Mouse (Mus musculus) forebrain, embryonic 12.5 days (tissue): ENCODE data around the gene Traf3. TPM values are rescaled to one million over a fixed set of nuclear protein-coding genes. Genes with fewer than 3 reads are reported as not detected.

Source experiments
- ATAC-seq: fragments of 200-750 bp; cut with Nextera tagmentation; 2 replicates; pipeline ENCODE4 v1.8.0; 2017; ENCODE audit warnings: moderate TSS enrichment; ENCODE audit not compliant: low FRiP score
- H3K27ac ChIP-seq: fragments of 300-500 bp; sonication (generic); 2 replicates; pipeline ENCODE4 v1.5.1; 2016; ENCODE audit warnings: mild to moderate bottlenecking
- H3K27me3 ChIP-seq: fragments of 300-500 bp; sonication (generic); 2 replicates; pipeline ENCODE4 v1.6.1; 2016; ENCODE audit warnings: mild to moderate bottlenecking
- H3K36me3 ChIP-seq: fragments of 300-500 bp; sonication (generic); replicated peaks from 2 replicates; pipeline ENCODE4 v1.6.1; 2016; ENCODE audit warnings: mild to moderate bottlenecking
- H3K4me1 ChIP-seq: fragments of 300-500 bp; sonication (generic); 2 replicates; pipeline ENCODE4 v1.6.1; 2016
- H3K4me2 ChIP-seq: fragments of 300-500 bp; sonication (generic); 2 replicates; pipeline ENCODE4 v1.6.1; 2016; ENCODE audit warnings: mild to moderate bottlenecking, moderate library complexity
- H3K4me3 ChIP-seq: fragments of 300-500 bp; sonication (generic); replicated peaks from 2 replicates; pipeline ENCODE4 v1.5.1; 2016; ENCODE audit warnings: mild to moderate bottlenecking
- H3K9ac ChIP-seq: fragments of 300-500 bp; sonication (generic); 2 replicates; pipeline ENCODE4 v1.6.1; 2016; ENCODE audit warnings: mild to moderate bottlenecking
- H3K9me3 ChIP-seq: fragments of 300-500 bp; sonication (generic); 2 replicates; pipeline ENCODE4 v1.6.1; 2016
- WGBS: fragments of 180-500 bp; shearing (Covaris S2); methylation state at CpG from one replicate; pipeline ENCODE4 v1.1.7; 2016; 5-methylcytosine and 5-hydroxymethylcytosine counted together
- polyA plus RNA-seq: library from polyadenylated mRNA; unstranded; fragments of >200 nt; fragmentation: Nextera tagmentation; extraction: Ambion mirVana; gene quantifications from 2 replicates; pipeline ENCODE4 v1.2.1, GENCODE M21; 2016

Gene Traf3
- polyA plus RNA-seq, 1 experiment from 2014 or later: 25.5 TPM

DNA sequence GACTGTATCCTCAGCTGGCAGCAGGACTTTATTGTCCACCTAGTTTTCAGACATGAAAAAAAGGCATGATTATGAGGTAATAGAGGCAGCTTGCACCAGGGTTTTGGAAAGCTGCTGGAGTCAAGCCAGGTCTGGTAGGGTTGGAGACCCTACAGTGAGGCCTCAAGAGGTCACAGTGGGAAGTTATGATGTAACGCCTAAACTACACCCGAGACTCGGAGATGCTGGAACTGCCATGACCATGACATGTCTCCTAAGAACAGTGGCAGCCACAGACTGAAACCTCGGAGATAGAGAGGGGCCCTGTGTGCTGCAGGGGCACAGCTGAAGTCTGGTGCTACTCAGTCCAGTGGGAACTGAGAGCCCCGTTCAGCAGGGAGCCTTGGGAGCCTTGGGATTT is 18.3 kb downstream of the Traf3 start, which contains the start of gene 4930595D18Rik:
Gene 4930595D18Rik (minus strand): TSS at position 16 of the 400 bp plus-strand sequence.
- Histone ChIP-seq H3K4me2 (no peak within 1 kb of the TSS), H3K4me1 (peaks cover 8% of the 10 kb centered on the region), H3K27ac (no peak within 1 kb of the TSS), H3K27me3 (no peaks in the 10 kb centered on the region), H3K9me3 (no peaks in the 10 kb centered on the region), H3K4me3 (no peak within 1 kb of the TSS), H3K36me3 (no peaks in the 10 kb centered on the region), H3K9ac (no peak within 1 kb of the TSS)
- no peak for ATAC-seq
- whole genome bisulfite sequencing: 89% methylated on average over 5 of the region's 5 CpGs

DNA sequence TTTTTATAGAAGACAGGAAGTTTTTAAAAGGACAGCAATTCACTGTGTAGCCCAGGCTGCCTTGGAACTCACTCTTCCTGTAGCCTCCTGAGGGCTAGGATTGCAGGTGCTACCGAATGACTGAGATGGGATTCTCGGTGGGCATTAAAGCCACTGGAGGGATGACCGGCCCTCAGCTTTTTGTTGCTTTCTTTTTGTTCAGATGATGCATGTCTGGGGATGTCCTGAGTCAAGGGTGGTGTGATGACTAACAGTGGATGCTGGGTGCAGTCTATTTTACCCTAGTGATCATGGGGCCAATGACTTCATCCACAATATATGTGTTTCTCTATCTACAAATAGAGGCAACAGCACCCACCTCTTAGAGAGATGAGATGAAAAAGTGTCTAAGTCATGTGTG is 20.8 kb downstream of the Traf3 start:
- H3K36me3 ChIP-seq: no peaks in the 10 kb centered on the region
- H3K27me3 ChIP-seq: no peaks in the 10 kb centered on the region
- H3K9ac ChIP-seq: no peak overlapping the region
- 93% methylated on average over 3 of the region's 3 CpGs for WGBS
- no peak overlapping the region for H3K4me2 ChIP-seq
- ATAC-seq: no peak
- H3K4me1 ChIP-seq: peaks cover 8% of the 10 kb centered on the region
- no peaks in the 10 kb centered on the region for H3K9me3 ChIP-seq
- no peak overlapping the region for H3K4me3 ChIP-seq
- H3K27ac ChIP-seq: no peak overlapping the region

DNA sequence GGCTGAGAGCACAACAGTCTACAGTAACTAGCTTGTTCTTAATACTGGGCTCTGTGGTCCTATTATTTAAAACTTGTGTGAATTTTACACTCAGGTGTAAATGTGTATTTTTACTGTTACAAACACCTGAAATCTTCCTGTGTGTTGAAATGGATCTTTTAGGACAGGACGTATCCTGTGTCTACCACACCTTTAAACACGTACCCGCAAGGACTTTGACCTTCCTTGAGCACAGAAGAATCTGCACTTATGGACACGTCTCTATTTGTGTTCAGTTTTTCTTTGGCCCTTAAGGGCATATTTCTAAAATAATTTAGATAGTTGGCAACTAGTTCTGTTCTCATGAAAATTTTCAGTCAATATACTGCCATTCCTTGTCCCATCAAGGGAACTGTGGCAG is 22.1 kb downstream of the Traf3 start:
- no peaks in the 10 kb centered on the region for H3K9me3 ChIP-seq
- no peak overlapping the region for H3K27ac ChIP-seq
- no peak overlapping the region for H3K9ac ChIP-seq
- no peak overlapping the region for H3K4me2 ChIP-seq
- peaks cover 17% of the 10 kb centered on the region for H3K4me1 ChIP-seq
- H3K4me3 ChIP-seq: no peak overlapping the region
- ATAC-seq: no peak
- no peaks in the 10 kb centered on the region for H3K36me3 ChIP-seq
- no peaks in the 10 kb centered on the region for H3K27me3 ChIP-seq
- WGBS: 96% methylated on average over 4 of the region's 4 CpGs

DNA sequence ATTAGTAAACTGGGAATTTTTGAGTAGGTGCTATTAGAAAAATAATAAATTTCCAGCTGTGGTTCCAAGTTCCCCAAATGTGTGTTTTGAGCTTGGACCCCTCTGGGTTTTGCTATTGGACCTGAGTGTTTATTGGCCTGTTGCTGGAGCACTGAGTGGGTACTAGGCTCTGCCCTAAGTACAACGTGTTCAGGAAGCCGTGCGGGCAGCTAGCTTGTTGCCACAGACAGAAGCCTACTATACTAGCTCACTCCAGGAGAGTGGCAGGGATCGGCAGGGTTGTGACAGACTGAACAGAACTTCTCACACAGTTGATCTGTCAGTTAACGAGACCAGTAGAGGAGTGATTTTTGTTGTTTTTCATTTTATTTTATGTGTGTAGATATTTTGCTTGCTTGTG is 24.2 kb downstream of the Traf3 start:
- Histone ChIP-seq H3K36me3 (no peaks in the 10 kb centered on the region), H3K9ac (no peak overlapping the region), H3K4me3 (no peak overlapping the region), H3K27me3 (no peaks in the 10 kb centered on the region), H3K4me2 (no peak overlapping the region), H3K9me3 (no peaks in the 10 kb centered on the region), H3K27ac (no peak overlapping the region), H3K4me1 (peaks cover 26% of the 10 kb centered on the region)
- ATAC-seq: no peak
- WGBS: 83% methylated on average over 5 of the region's 5 CpGs

DNA sequence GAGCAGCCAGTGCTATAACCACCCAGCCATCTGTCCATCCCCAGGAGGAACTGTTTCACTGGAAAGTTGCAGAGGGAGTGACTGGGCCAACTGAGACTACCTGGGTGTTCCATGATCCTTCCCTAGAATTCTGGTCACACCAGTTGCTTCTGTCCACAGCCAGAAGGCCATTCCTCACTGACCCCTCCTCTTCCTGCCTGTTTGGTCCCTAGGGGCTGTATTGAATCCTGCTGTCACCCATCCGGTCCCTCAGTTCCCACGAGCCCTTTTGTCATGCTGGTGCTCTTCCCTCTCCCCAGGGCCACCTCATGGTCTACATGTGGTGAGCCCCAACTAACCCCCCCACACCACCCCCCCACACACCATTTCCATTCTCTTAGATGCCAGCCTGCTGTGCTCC is 24.7 kb downstream of the Traf3 start:
- H3K27ac ChIP-seq: no peak overlapping the region
- WGBS: 86% methylated on average over 2 of the region's 2 CpGs
- no peak for ATAC-seq

DNA sequence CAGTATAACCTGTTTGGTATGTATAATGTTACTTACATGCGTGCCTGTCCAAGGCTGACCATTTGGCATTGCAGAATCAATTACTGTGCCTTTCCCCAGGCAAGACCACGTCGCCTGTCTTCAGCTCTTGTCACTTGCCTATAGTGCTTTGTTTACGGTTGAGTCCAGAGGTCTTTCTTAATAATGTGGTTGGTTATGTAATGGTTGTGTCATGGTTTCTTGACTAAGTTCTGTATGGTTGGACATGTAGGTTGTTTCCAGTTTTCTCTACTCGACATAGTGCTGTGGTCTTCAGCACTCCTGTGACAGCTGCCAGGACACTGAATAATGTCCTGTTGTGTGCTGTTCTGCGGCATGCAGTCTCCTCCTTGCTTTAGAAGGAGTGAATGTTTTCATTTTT is 26.6 kb downstream of the Traf3 start:
- 86% methylated on average over 6 of the region's 6 CpGs for WGBS
- no peaks in the 10 kb centered on the region for H3K27me3 ChIP-seq
- no peak overlapping the region for H3K27ac ChIP-seq
- no peak overlapping the region for H3K4me3 ChIP-seq
- H3K4me2 ChIP-seq: no peak overlapping the region
- H3K4me1 ChIP-seq: peaks cover 22% of the 10 kb centered on the region
- no peaks in the 10 kb centered on the region for H3K9me3 ChIP-seq
- no peak overlapping the region for H3K9ac ChIP-seq
- no peaks in the 10 kb centered on the region for H3K36me3 ChIP-seq
- ATAC-seq: no peak

More for the DNA sequence above, 24.7 kb downstream of the Traf3 start:
- Histone ChIP-seq H3K27me3 (no peaks in the 10 kb centered on the region), H3K36me3 (no peaks in the 10 kb centered on the region), H3K9me3 (no peaks in the 10 kb centered on the region), H3K4me2 (no peak overlapping the region), H3K4me1 (peaks cover 22% of the 10 kb centered on the region), H3K9ac (no peak overlapping the region), H3K4me3 (no peak overlapping the region)

DNA sequence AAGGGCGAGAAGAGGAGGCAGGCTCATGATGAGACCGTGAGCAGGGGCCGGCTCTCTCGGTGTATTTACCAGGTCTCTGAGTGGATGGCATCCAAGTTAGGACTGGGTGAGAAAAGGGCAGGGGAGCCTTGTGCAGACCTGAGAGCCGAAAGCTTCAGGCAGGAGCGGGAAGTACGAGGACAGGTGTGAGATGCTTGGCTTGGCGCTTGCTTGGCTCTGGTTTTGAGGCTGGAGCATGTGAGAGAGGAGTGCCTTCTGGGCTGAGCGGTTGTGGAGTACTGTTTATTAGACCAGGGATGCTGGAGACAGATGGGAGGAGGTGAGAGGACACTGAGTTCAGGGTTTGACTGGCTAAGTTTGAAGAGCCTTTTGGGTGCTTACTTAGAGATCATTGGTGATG is 27.2 kb downstream of the Traf3 start:
- H3K9ac ChIP-seq: no peak overlapping the region
- no peak overlapping the region for H3K4me2 ChIP-seq
- peak overlapping the region; percentile 61 for H3K27ac ChIP-seq
- no peak for ATAC-seq
- WGBS: 79% methylated on average over 9 of the region's 9 CpGs
- no peaks in the 10 kb centered on the region for H3K9me3 ChIP-seq
- H3K27me3 ChIP-seq: no peaks in the 10 kb centered on the region
- H3K4me3 ChIP-seq: no peak overlapping the region
- H3K4me1 ChIP-seq: peaks cover 22% of the 10 kb centered on the region
- H3K36me3 ChIP-seq: no peaks in the 10 kb centered on the region

DNA sequence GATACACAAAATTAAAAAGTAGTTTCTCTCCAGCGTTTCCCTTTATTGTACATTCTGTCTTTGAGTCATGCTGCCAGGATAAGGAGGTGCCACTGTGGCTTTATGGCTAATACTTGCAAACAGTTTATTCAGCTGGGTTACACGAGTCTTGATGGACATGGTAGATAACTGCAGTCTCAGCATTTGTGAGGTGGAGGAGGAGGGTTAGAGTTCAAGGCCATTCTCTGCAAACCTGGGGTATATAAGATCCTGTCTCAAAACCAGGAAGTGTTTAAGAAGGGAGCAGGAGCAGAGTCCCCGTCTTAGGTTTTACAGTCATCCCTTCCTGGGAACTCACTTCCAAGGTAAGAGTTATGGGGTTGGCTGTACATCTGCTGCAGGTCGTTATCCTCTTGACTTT is 30.4 kb downstream of the Traf3 start:
- H3K36me3 ChIP-seq: 0 out of 2 replicates have a peak, but pooled peaks cover 3% of the 10 kb centered on the region
- WGBS: 90% methylated on average over 4 of the region's 4 CpGs
- H3K9ac ChIP-seq: no peak overlapping the region
- H3K27me3 ChIP-seq: no peaks in the 10 kb centered on the region
- no peaks in the 10 kb centered on the region for H3K9me3 ChIP-seq
- no peak overlapping the region for H3K4me3 ChIP-seq
- peaks cover 22% of the 10 kb centered on the region for H3K4me1 ChIP-seq
- ATAC-seq: no peak
- no peak overlapping the region for H3K4me2 ChIP-seq
- H3K27ac ChIP-seq: no peak overlapping the region

DNA sequence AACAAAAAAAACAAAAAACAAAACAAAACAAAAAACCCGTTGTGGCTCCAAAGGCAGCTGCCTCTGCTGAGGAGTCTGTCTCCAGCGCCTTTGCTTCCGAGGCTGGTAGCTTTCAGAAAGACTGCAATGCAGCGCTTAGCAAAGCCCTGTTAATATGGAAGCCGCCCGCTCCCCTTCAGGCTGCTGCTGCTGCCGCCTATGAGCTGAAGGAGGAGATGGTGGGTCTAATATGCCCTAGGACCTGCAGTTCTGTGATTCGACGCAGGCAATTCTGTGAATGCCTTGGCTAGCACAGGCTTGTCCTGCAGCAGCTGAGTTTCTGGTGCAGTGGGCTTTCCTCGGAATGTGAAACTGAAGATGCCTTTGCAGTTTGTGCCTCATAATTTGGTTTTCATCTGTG is 36.9 kb downstream of the Traf3 start:
- H3K27me3 ChIP-seq: no peaks in the 10 kb centered on the region
- H3K4me2 ChIP-seq: no peak overlapping the region
- 67% methylated on average over 10 of the region's 10 CpGs for WGBS
- H3K36me3 ChIP-seq: 0 out of 2 replicates have a peak, but pooled peaks cover 3% of the 10 kb centered on the region
- peak overlapping the region; percentile 65; the same call in 1 of the 2 replicates for H3K27ac ChIP-seq
- H3K4me3 ChIP-seq: no peak overlapping the region
- no peak overlapping the region for H3K9ac ChIP-seq
- H3K9me3 ChIP-seq: no peaks in the 10 kb centered on the region
- peaks cover 6% of the 10 kb centered on the region for H3K4me1 ChIP-seq
- ATAC-seq: no peak

DNA sequence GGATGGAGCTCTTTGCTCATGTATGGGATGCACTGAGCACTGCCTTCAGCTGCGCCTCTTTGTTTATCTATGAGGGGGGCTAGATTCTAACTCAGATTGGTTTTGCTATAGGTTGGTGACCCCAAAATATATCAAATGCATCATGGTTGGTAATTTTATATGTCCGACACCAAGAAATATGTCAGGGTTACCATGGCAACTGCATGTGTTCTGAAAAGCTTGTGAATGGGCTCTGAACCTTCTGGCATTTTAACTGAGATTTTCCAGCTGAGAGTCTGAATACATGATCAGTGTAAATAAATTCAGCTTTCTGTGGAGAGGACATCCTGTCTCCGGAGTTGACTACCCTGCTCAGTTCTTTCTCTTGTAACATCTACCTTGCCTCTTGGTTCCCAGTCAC is 37.8 kb downstream of the Traf3 start:
- Histone ChIP-seq H3K36me3 (0 out of 2 replicates have a peak, but pooled peaks cover 3% of the 10 kb centered on the region), H3K4me2 (no peak overlapping the region), H3K4me1 (peaks cover 6% of the 10 kb centered on the region), H3K9me3 (no peaks in the 10 kb centered on the region), H3K27ac (no peak overlapping the region), H3K27me3 (no peaks in the 10 kb centered on the region), H3K9ac (no peak overlapping the region), H3K4me3 (no peak overlapping the region)
- WGBS: 66% methylated on average over 3 of the region's 3 CpGs
- no peak for ATAC-seq

DNA sequence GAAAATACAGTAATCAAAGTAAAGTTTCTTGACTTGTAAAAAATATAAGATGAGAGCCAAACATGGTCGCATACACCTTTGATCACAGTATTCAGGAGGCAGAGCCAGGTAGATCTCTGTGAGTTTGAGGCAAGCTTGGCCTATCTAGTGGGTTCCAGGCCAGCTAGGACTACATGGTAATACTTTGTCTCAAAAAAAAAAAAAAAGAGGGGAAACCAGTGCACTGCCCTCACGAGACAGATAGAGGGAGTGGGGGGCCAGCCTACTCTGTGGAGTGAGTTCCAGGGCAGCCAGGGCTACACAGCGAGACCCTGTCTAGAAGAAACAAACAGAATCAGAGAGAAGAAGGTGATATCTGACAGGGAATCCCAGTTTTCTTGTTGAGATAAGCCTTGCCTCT is 41.5 kb downstream of the Traf3 start:
- H3K4me3 ChIP-seq: no peak overlapping the region
- WGBS: 84% methylated on average over 3 of the region's 3 CpGs
- H3K36me3 ChIP-seq: no peaks in the 10 kb centered on the region
- no peak overlapping the region for H3K4me2 ChIP-seq
- H3K27me3 ChIP-seq: no peaks in the 10 kb centered on the region
- H3K9me3 ChIP-seq: no peaks in the 10 kb centered on the region
- H3K9ac ChIP-seq: no peak overlapping the region
- no peak for ATAC-seq
- H3K27ac ChIP-seq: no peak overlapping the region
- H3K4me1 ChIP-seq: peaks cover 6% of the 10 kb centered on the region

DNA sequence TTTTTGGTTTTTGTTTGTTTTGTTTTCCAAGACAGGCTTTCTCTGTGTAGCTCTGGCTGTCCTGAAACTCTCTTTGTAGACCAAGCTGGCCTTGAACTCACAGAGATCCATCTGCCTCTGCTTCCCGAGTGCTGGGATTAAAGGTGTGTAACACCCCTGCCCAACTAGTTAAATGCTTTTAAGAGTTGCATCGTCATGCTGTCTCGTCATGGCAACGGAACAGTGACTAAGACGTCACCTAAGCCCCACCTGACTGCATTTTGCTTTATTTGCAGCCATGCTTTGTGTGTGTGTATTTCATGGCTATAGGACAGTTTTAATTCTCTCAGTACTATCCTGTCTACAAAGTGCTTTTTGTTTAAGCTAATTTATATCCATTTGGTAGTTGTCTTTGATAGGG is 45.6 kb downstream of the Traf3 start:
- no peak overlapping the region for H3K4me3 ChIP-seq
- WGBS: 72% methylated on average over 5 of the region's 5 CpGs
- H3K4me2 ChIP-seq: no peak overlapping the region
- no peaks in the 10 kb centered on the region for H3K4me1 ChIP-seq
- no peaks in the 10 kb centered on the region for H3K27me3 ChIP-seq
- no peaks in the 10 kb centered on the region for H3K9me3 ChIP-seq
- no peaks in the 10 kb centered on the region for H3K36me3 ChIP-seq
- no peak for ATAC-seq
- no peak overlapping the region for H3K9ac ChIP-seq
- H3K27ac ChIP-seq: no peak overlapping the region

DNA sequence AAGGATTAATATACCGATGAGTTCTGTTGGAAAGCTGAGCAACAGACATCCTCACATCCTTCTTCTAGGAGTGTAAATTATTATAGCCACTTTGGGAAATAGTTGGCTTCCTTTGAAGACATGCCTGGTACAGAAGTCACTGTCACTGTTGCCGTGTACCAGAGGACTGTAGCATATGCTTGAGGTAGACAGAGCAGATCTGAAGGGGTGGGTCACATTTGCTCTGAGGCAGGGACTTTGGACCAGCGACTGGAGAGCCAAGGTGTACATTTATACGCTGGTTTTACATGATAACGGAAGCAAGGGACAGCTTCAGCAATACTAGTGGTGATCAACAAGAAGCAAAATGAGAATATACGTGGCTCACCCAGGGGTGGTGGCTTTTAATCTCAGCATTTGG is 52.7 kb downstream of the Traf3 start:
- no peaks in the 10 kb centered on the region for H3K9me3 ChIP-seq
- H3K4me1 ChIP-seq: no peaks in the 10 kb centered on the region
- H3K27me3 ChIP-seq: no peaks in the 10 kb centered on the region
- H3K9ac ChIP-seq: no peak overlapping the region
- ATAC-seq: no peak
- H3K4me3 ChIP-seq: no peak overlapping the region
- H3K27ac ChIP-seq: no peak overlapping the region
- WGBS: 92% methylated on average over 6 of the region's 6 CpGs
- peaks cover 34% of the 10 kb centered on the region for H3K36me3 ChIP-seq
- H3K4me2 ChIP-seq: no peak overlapping the region
